Mouse (Mus musculus): ENCODE measurements around the gene Prima1. TPM values are rescaled to one million over a fixed set of nuclear protein-coding genes. Genes with fewer than 3 reads are reported as not detected.

The Prima1 gene
- polyA plus RNA-seq, 1 experiment, result not detected

GRCm38 (mm10) chr12:103160721-103161120, 81.2 kb downstream of the Prima1 start:
- Histone ChIP-seq H3K79me2 (ENCODE audit: control insufficient read depth, insufficient read depth) (no peaks in the 10 kb centered on the region), H3K4me3 (no peak overlapping the region), H3ac (ENCODE audit: control insufficient read depth, insufficient read length) (no peak overlapping the region), H3K27me3 (ENCODE audit: control insufficient read depth, insufficient read depth, insufficient read length) (peaks cover 5% of the 10 kb centered on the region), H3K4me2 (ENCODE audit: low read depth) (no peak overlapping the region), H3K36me3 (ENCODE audit: control insufficient read depth, insufficient read depth) (no peaks in the 10 kb centered on the region)
- TF ChIP-seq REST (IDR thresholded peaks at IDR 0.05; ENCODE audit: insufficient read depth, insufficient read length) (no peak), MAX (IDR thresholded peaks at IDR 0.05; ENCODE audit: low read depth) (no peak), E2F4 (IDR thresholded peaks at IDR 0.05; ENCODE audit: insufficient read depth) (no peak), MYOG (IDR thresholded peaks at IDR 0.05; ENCODE audit: control insufficient read depth in 1 of 3, insufficient read depth in 1 of 3, insufficient read length in 2 of 3, low read depth in 2 of 3) (no peak), POLR2A (IDR thresholded peaks at IDR 0.05; ENCODE audit: insufficient read length, low read depth) (no peak), MYOD1 (IDR thresholded peaks at IDR 0.05; ENCODE audit: control insufficient read depth in 1 of 3, insufficient read length in 2 of 3, low read depth in 2 of 3) (no peak), POLR2AphosphoS2 (IDR thresholded peaks at IDR 0.05; ENCODE audit: insufficient read length, low read depth) (no peak), CEBPB (IDR thresholded peaks at IDR 0.05; ENCODE audit: insufficient read depth, poor library complexity, severe bottlenecking) (no peak)

- Histone ChIP-seq H3ac (ENCODE audit: control insufficient read depth, insufficient read length) (no peak overlapping the region), H3K79me2 (ENCODE audit: control insufficient read depth, insufficient read depth) (no peaks in the 10 kb centered on the region), H3K36me3 (ENCODE audit: control insufficient read depth, insufficient read depth) (no peaks in the 10 kb centered on the region), H3K4me3 (no peak overlapping the region), H3K27me3 (ENCODE audit: control insufficient read depth, insufficient read depth, insufficient read length) (no peaks in the 10 kb centered on the region), H3K4me2 (ENCODE audit: low read depth) (no peak overlapping the region)
- TF ChIP-seq MYOG (IDR thresholded peaks at IDR 0.05; ENCODE audit: control insufficient read depth in 1 of 3, insufficient read depth in 1 of 3, insufficient read length in 2 of 3, low read depth in 2 of 3) (no peak), TCF12 (IDR thresholded peaks at IDR 0.05; ENCODE audit: insufficient read depth, poor library complexity, severe bottlenecking) (no peak), TCF3 (IDR thresholded peaks at IDR 0.05; ENCODE audit: insufficient read length, low read depth) (no peak), SRF (IDR thresholded peaks at IDR 0.05; ENCODE audit: control insufficient read depth, insufficient read length, low read depth) (no peak), CEBPB (IDR thresholded peaks at IDR 0.05; ENCODE audit: insufficient read depth, poor library complexity, severe bottlenecking) (no peak), E2F4 (IDR thresholded peaks at IDR 0.05; ENCODE audit: insufficient read depth) (no peak), MYOD1 (IDR thresholded peaks at IDR 0.05; ENCODE audit: control insufficient read depth in 1 of 3, insufficient read length in 2 of 3, low read depth in 2 of 3) (no peak), MAX (IDR thresholded peaks at IDR 0.05; ENCODE audit: low read depth) (no peak), USF1 (IDR thresholded peaks at IDR 0.05; ENCODE audit: low read depth) (no peak), REST (IDR thresholded peaks at IDR 0.05; ENCODE audit: insufficient read depth, insufficient read length) (no peak), POLR2AphosphoS2 (IDR thresholded peaks at IDR 0.05; ENCODE audit: insufficient read length, low read depth) (no peak)
Measured at GRCm38 (mm10) chr12:103159016-103159415, 82.9 kb downstream of the Prima1 start.

- H3K4me3 ChIP-seq, result no peak overlapping the region
Measured at GRCm38 (mm10) chr12:103157129-103157910, 84.6 kb downstream of the Prima1 start.

GRCm38 (mm10) chr12:103155406-103155805, 86.5 kb downstream of the Prima1 start:
- Histone ChIP-seq H3K36me3 (ENCODE audit: control insufficient read depth, insufficient read depth) (no peaks in the 10 kb centered on the region), H3K79me2 (ENCODE audit: control insufficient read depth, insufficient read depth) (no peaks in the 10 kb centered on the region), H3ac (ENCODE audit: control insufficient read depth, insufficient read length) (no peak overlapping the region), H3K4me3 (no peak overlapping the region), H3K4me2 (ENCODE audit: low read depth) (no peak overlapping the region), H3K27me3 (ENCODE audit: control insufficient read depth, insufficient read depth, insufficient read length) (no peaks in the 10 kb centered on the region)
- TF ChIP-seq MYOG (IDR thresholded peaks at IDR 0.05; ENCODE audit: control insufficient read depth in 1 of 3, insufficient read depth in 1 of 3, insufficient read length in 2 of 3, low read depth in 2 of 3) (no peak), REST (IDR thresholded peaks at IDR 0.05; ENCODE audit: insufficient read depth, insufficient read length) (no peak), TCF12 (IDR thresholded peaks at IDR 0.05; ENCODE audit: insufficient read depth, poor library complexity, severe bottlenecking) (no peak), CEBPB (IDR thresholded peaks at IDR 0.05; ENCODE audit: insufficient read depth, poor library complexity, severe bottlenecking) (no peak), E2F4 (IDR thresholded peaks at IDR 0.05; ENCODE audit: insufficient read depth) (no peak), SRF (IDR thresholded peaks at IDR 0.05; ENCODE audit: control insufficient read depth, insufficient read length, low read depth) (no peak), MYOD1 (IDR thresholded peaks at IDR 0.05; ENCODE audit: control insufficient read depth in 1 of 3, insufficient read length in 2 of 3, low read depth in 2 of 3) (no peak), POLR2AphosphoS2 (IDR thresholded peaks at IDR 0.05; ENCODE audit: insufficient read length, low read depth) (no peak), USF1 (IDR thresholded peaks at IDR 0.05; ENCODE audit: low read depth) (no peak)

More at GRCm38 (mm10) chr12:103157129-103157910, 84.6 kb downstream of the Prima1 start:
- TF ChIP-seq REST (IDR thresholded peaks at IDR 0.05; ENCODE audit: insufficient read depth, insufficient read length) (no peak), CEBPB (IDR thresholded peaks at IDR 0.05; ENCODE audit: insufficient read depth, poor library complexity, severe bottlenecking) (no peak), POLR2A (IDR thresholded peaks at IDR 0.05; ENCODE audit: insufficient read length, low read depth) (no peak), MYOG (IDR thresholded peaks at IDR 0.05; ENCODE audit: control insufficient read depth in 1 of 3, insufficient read depth in 1 of 3, insufficient read length in 2 of 3, low read depth in 2 of 3) (no peak), USF1 (IDR thresholded peaks at IDR 0.05; ENCODE audit: low read depth) (no peak), MAX (IDR thresholded peaks at IDR 0.05; ENCODE audit: low read depth) (no peak), SRF (IDR thresholded peaks at IDR 0.05; ENCODE audit: control insufficient read depth, insufficient read length, low read depth) (no peak), MYOD1 (IDR thresholded peaks at IDR 0.05; ENCODE audit: control insufficient read depth in 1 of 3, insufficient read length in 2 of 3, low read depth in 2 of 3) (no peak), E2F4 (IDR thresholded peaks at IDR 0.05; ENCODE audit: insufficient read depth) (no peak)
- Histone ChIP-seq H3ac (ENCODE audit: control insufficient read depth, insufficient read length) (no peak overlapping the region), H3K79me2 (ENCODE audit: control insufficient read depth, insufficient read depth) (no peaks in the 10 kb centered on the region), H3K36me3 (ENCODE audit: control insufficient read depth, insufficient read depth) (no peaks in the 10 kb centered on the region), H3K4me2 (ENCODE audit: low read depth) (no peak overlapping the region), H3K27me3 (ENCODE audit: control insufficient read depth, insufficient read depth, insufficient read length) (no peaks in the 10 kb centered on the region)
